Mouse (Mus musculus): ENCODE measurements around the gene Gm20431.
A peak's percentile ranks its signal among the peaks of the same experiment; 100 is the strongest.

Gm20431 gene

DNA sequence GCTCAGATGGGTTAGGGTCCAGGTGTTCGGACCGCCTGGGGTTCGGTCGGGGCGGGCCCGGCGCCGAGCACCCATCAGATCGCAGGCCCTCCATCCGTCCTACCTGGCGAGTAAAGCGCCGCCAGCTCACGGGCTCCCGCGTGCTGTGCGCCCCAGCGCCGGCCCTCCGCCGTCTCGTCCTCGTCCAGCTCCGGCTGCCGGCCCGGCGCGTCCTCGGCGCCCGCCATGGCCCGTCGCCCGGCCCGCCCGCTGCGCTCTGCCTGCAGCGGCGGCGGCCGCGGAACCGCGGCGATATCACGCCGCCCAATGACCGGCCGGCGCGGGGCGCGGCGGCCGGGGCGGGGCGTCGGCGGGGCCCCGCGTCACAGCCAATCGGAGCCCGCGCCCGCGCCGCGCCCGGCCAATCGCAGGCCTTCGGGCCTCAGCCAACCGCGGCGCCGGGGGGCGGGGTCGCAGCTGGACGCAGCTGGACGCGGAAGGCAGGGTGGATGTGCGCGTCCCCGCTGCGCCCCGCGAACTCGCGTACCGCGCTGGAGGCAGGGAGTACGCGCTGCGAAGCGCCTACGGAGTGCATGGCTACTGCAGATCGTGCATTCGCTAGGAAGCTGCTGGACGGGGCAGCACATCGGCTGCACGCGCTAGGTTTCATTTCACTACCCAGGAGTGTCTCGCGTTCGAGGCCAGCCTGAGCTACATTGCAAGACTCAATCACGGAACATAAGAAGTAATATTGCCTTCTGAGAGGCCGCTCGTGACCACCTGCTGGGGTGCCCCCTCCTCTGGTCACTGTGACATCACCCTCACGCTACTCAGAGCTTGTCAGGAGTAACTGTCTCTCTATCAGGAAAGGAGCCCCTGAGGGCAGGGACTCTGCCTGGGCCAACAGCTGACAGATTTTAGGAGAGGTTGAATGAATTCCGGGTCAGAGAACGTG is at the start of gene Gm20431:
Gene Gm20431, minus strand, starts transcription at position 227 of the 934 bp plus-strand sequence.
- peak; percentile 84 for DNase-seq (ENCODE audit: low read depth, low spot score)

DNA sequence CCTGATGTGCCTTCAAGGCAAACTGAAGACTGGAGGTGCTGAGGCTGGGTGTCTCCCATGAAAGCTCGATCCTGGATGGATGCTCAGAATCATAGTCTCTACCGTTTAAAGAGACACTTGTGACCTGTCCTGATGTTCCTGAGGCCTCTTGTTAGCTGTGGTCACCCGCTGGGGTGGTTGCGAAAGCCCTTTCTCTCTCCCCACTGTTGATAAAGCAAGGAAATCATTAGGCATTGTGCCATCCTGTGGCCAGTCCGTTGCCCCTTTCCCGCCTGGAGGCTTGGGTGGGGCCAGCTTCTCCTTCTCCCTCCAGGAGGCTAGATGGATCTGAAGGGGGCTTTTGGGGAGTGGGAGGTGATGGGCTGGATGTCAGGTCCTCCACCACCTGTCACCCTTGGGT is 49.3 kb upstream of the Gm20431 start:
- no peak for DNase-seq (ENCODE audit: low read depth, low spot score)

DNA sequence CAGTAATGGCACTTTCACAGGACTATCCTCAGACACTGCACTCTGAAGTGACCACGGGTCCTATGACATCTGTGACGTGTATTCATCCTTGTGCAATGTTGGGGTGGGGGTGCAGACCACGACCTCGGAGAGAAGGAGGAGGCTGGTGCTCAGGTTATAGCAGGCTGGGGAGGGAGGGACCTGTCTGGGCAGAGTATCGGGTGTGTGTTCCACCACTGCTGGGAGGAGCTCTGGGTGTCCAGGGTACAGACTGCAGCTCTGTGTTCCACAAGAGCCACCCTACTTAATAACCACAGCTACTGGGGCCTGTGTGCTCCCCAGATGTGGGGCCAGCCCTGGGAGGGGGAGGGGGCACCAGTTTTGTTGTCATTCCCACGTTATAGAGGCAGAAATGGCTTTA is 48.7 kb upstream of the Gm20431 start:
- DNase-seq (ENCODE audit: low read depth, low spot score), result no peak

DNA sequence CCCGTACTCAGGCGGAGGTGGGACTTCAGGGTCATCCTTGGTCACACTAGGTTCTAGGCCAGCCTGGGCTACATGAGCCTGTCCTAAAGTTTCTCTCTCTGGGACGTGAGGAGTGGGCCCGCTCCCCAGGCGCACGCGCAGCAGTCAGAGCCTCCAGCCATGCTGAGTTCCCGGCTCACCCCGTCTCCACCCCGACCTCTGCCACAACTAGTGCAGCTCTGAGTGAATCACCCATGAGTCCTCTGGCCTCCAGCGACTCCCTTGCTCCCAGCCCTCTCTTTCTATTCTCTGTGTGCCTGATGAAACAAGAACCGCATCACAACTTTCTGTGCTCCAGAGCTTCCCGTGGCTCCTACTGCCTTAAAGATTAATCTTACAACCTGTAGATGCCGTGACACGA is 47.1 kb upstream of the Gm20431 start:
- no peak for DNase-seq (ENCODE audit: low read depth, low spot score)

DNA sequence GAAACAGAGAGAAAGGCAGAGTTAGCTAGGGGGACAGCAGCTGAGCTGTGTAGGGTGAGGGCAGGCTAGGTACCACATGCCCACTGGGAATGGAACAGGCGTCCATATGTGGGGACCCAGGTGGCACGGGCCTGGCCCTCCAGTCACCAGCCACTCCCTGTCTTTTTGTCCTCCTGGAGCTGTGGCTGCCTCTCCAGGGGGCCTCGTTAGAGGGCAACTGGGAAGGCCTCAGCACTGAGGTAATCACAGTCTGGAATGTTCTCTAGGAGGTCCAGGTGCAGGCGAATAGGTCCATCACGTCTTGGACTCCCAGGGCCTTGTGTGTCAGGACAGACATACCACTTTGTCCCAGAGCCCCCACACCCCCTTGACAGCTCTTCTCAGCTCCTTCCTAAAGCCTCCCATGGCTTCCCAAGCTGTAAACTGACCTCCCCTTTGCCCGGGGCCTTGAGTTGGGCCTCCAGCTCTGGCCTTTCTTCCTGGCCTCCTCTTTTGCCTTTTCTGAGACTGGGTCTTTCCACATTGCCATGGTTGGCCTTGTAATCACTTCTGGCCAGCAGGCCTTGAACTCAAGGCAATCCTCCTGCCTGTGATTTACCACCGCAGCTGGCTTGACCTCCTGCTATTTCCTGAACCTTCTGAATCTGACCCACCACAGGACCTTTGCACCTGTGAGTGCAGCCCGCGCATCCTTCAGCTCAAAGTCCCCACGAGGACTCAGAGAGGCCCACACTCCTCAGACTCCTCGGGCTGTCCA is 45.1 kb upstream of the Gm20431 start:
- DNase-seq (ENCODE audit: low read depth, low spot score), result no peak

DNA sequence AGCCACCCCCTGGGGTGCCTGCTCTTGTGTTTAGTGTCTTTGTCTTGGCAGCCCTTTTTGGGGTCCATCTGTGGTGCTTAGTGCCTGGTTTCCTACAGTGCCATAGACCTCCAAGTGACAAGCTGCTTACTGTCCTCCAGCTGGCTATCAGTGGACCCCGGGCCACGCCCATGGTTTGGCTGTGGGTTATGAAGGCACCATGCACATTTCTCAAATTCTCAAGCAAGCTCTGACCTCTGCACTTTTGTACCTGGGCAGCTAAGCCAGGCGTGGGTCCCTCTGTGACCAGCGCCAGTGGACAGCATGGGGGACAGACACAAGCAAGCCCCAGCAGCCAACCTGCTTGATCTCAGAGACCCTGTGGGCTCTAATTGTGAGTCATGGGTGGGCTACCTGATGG is 43.1 kb upstream of the Gm20431 start:
- no peak for DNase-seq (ENCODE audit: low read depth, low spot score)

DNA sequence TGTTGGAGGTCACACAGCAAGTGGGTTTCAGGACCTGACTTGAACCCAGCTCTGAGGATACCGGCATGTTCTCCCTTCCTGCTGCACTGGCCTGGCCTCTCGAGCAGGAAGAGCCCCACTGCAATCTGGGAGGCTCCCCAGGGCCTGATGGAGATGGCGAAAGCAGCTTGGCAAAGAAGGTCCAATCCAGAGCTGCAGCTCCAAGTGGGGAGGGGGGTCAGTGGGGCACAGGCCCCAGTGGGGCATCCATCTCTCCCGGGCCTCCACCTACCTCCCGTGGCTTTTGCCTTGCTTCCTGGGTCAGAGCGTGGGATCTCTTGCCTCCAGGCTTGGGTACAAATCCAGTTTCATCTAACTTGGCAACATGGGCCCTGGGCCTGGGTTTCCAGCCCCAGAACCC is 40.8 kb upstream of the Gm20431 start:
- DNase-seq (ENCODE audit: low read depth, low spot score), result no peak

DNA sequence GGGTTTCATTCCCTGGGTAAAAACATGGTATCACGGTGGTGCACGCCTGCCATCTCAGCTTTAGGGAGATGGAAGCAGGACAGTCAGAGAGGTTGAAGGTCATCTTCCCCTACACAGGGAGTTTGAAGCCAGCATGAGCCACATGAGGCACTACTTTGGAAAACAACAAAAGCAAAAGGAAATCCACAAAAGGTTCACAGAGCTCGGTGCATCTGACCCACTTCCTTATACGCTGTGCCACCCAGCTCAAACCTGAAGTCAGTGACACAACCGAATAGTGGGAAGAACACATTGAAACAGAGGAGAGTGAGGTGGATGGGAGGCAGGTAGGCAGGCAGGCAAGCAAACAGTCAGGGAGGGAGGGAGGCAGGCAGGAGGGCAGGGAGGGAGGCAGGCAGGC is 40.2 kb upstream of the Gm20431 start:
- DNase-seq (ENCODE audit: low read depth, low spot score), result no peak

DNA sequence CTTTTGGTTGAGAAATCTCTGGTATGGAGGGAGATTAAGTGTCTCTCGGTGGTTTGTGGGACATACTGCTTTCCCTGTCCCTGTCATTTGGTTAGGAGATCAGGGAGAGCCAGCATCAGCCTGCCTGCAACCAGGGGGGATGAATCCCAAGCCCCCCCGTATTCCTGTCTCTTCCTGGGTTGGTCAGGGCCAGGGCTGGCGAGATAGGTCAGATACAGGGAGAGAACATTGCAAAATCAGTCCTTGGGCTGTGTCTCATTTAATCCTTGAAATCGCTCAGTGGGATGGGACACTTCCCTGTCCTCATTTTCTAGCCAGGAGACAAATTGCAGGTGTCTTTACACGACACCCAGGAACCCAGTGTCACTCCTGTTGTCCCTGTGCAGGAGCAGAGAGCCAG is 38.7 kb upstream of the Gm20431 start:
- no peak for DNase-seq (ENCODE audit: low read depth, low spot score)

DNA sequence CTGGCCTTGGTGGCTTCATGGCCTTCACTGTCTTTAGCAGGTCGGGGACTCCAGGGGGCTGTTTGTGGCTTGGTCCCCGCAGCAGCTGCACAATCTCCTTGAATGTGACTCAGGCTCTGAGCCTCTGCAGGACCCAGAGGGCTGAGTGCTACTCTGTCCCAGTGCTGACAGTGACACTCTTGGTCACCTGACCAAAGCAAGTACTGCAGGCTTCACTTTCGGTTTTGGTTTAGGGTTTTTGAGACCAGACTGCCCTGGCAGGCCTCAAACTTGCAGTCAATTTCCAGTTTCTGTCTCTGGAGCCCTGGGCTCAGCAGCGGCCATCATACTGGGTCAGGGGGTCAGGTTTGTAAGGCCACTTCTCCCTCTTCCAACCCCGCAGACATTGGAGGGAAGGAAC is 36.6 kb upstream of the Gm20431 start:
- no peak for DNase-seq (ENCODE audit: low read depth, low spot score)

DNA sequence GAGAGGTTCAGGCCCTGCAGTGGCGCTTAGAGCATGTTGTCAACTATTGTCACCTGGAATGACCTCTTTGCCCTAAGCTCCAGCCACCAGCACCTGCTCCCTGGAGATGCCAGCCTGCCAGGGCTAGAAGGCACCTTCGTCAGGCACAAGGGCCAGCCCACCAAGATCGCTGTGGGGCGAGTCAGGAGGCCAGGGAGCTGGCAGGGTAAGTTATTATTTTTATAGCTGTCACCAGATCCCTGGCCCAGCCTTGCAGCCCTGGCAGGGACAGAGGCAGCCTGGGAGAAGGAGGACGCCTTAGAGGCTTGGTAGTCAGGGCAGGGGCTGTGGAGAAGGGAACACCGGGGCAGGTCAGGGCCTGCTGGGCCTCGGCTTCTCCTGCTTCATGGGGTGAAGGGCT is 34.8 kb upstream of the Gm20431 start:
- DNase-seq (ENCODE audit: low read depth, low spot score), result no peak

DNA sequence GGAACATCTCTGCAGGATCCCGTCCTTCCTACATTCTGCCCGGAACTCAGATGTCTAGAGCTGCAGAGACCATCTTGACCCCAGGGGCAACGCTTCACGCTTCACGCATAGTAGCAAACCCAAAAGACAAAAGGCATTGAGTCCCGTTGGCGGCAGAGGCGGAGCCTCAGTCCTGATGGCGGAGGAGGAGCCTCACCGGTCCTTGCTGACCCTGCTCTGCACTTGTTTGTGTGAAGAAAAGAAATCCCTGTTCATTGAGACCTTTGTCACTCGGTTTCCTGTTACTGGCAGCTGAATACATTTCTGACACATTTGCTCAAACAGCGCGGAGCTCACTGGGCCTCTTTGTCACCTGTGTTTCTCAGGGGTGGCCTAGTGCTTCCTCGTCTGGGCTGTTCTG is 34.2 kb upstream of the Gm20431 start:
- DNase-seq (ENCODE audit: low read depth, low spot score), result no peak

DNA sequence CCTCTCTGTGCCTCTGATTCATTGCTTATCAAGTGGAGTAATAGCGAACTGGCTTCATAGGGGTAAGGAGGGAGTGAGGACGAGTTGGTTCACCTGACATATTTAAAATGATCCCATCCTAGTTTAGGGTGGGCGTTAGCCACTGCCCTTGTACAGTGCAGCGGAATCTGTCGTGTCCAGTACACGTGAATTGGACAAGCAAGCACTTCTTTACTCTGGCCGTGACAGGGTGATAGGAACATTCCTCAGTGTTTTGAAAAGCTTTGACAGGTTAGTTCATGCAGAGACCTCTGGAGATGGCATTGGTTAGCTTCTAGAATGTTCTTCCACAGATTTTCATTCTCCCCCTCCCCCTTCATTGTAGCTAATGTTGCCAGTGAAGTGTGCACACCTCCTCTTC is 33.7 kb upstream of the Gm20431 start:
- no peak for DNase-seq (ENCODE audit: low read depth, low spot score)

DNA sequence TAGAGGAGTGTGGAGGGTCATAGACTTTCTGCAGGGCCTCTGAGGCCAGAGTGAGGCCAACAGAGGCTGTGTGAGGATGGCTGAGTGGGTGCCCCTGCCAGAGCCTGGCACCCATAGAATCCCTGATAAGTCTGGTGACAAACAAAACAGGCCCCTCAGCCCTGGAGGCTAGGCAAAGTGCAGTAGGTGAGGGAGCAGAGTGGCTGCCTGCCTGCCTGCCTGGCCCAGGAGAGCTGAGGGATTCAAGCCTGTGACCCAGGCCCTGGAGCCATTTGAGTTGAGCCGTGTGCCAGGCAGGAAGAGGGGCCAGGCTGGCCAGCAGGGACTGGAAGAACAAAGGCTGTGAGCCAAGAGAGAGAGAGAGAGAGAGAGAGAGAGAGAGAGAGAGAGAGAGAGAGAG is 32.9 kb upstream of the Gm20431 start:
- no peak for DNase-seq (ENCODE audit: low read depth, low spot score)

DNA sequence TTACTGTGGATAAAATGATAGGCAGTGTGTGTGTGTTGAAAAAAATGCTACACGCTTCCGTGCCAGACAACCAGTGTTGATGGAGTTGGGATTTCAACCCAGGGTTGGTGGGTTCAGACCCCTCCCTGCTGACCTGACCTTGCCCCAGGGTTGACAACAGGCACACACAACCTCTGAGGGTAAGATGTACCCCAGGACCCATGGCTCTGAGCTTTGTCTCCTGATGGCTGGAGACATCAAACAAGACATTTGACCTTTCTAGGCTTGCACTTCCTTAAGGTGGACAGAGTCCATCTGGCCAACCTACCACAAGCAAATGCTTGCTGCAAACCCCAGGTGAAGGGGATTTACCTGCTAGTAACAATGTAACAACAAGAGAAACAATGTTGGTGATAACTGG is 32.2 kb upstream of the Gm20431 start:
- no peak for DNase-seq (ENCODE audit: low read depth, low spot score)

DNA sequence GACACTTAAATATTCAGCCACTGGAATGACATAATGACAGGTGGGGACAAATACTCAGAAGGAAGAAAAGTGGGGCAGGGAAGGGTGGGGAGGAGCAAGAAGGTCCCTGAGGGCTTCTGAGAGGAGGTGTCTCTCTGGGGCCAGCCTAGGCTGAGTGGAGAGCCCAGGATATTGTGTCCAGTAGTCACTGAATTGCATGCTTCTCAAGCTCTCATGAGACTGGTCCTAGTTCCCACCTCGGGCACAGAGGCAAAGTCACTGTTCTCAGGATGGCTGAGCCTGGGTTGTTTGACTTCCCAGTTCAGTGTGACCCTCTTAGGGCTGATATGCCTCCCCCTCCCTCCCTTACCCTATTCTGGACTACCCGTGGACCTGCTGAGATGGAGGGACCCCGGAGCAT is 31.5 kb upstream of the Gm20431 start:
- DNase-seq (ENCODE audit: low read depth, low spot score), result no peak

DNA sequence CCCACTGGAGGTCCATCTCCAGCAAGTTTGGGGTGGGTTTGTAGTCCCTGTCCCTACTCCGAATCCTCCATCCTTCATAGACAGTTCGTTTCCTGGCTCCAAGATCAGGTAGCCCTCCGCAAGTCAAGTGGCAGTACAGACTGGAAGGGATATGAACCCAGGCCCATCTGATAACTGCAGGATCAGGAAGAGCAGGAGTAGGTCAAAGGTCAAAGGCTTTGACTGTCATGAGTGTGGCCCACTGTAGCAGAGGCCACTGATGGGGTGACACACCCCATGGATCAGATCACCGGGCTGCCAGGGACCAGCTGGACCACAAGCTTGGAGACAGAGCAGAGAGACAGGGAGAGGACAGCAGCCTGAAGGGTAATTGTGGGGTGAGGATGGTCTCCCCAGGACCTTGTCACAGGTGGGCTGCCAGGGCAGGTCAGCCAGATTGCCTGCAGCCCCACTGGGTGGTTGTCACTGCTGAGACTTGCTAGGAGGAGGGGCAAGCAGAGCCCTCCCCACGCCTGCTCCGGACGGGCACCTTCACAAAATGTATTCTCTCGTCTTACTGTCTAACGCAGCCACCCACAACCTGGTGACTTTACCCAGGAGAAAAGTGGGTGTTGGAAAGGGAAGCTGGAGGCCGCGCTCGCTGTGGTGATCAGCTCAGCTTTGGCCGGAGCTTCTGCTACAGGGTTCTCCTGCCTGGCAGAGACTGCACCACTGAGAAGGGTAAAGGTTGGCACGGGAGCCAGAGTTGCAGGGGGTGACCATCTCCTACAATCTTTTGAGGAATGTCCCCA is 30.8 kb upstream of the Gm20431 start:
- DNase-seq (ENCODE audit: low read depth, low spot score), result no peak

DNA sequence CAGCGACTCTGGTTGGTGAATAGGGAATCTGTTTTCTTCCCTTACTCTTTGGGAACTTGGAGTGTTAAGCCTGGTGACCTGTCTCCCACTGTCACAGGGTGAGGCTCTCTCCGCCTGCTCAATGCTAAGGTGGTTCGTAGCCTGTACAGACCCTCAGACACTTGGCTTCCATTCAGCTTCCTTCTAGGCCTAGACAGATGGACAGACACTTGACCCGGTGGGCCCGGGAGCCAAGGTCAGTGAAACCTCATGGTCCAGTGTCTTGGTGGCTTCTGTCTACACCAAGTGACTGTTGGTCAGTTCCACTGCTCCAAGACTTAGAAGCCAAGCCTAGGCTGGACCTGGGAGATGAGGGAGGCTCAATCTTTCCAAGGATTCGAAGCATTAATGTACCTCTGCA is 30.1 kb upstream of the Gm20431 start:
- DNase-seq (ENCODE audit: low read depth, low spot score), result no peak

DNA sequence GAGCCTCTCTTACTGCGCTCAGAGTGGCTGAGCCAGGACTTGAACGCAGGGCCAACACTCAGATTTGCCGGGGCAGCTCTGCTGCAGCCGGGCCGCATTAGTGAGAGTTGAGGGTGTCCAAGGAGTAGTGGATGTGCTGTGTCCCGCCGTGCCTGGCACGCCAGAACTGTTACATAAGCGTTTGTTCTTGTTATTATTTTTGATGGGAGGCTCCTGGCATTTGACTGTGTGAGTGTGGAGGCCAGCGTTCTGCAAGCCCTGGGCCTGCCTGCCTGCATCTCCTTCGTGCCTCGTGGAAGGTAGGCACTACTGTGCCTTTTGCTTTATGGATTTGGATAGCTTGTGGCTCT is 29.6 kb upstream of the Gm20431 start:
- no peak for DNase-seq (ENCODE audit: low read depth, low spot score)

DNA sequence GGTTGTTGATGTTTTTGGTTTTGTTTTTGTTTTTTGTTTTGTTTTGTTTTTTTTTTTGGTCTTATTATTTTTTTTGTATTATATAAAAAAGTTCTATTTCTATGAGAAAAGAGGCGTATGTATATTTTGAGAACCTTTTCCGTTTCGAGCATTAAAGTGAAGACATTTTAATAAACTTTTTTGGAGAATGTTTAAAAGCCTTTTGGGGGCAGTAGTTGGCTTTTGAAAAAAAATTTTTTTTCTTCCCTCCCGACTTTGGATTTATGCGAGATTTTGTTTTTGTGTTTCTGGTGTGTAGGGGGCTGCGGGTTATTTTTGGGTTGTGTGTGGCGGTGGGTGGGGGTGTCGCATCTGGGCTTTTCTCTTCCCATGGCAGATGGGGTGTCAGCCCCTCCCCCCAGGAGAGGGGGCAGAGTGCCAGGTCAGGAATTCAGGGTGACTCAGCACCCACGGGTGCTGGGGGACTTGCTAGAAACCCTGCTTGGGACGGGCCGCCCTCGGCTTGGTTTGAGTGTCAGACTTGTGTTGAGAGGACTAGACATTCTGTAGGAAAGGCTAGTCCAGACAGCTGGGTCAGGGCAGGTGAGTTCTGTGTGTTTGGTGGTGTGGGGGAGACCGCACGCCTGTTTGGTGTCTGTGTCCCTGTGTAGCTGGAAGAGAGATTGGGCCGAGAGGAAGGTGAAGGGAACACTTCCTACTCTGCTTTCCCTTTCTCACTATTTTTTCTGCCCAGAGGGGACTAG is 29.1 kb upstream of the Gm20431 start:
- DNase-seq (ENCODE audit: low read depth, low spot score), result no peak

DNA sequence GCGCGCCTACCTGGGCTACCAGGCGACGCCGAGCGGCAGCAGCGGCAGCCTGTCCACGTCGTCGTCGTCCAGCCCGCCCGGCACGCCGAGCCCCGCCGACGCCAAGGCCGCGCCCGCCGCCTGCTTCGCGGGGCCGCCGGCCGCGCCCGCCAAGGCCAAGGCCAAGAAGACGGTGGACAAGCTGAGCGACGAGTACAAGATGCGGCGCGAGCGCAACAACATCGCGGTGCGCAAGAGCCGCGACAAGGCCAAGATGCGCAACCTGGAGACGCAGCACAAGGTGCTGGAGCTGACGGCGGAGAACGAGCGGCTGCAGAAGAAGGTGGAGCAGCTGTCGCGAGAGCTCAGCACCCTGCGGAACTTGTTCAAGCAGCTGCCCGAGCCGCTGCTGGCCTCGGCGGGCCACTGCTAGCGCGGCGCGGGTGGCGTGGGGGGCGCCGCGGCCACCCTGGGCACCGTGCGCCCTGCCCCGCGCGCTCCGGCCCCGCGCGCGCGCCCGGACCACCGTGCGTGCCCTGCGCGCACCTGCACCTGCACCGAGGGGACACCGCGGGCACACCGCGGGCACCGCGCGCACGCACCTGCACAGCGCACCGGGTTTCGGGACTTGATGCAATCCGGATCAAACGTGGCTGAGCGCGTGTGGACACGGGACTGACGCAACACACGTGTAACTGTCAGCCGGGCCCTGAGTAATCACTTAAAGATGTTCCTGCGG is 28.4 kb upstream of the Gm20431 start, which contains the start of gene Tmem189:
Gene Tmem189, minus strand, starts transcription at position 322 of the 718 bp plus-strand sequence.
- no peak for DNase-seq (ENCODE audit: low read depth, low spot score)
